Mouse (Mus musculus) C2C12 (cell line): ENCODE data around the gene Luzp1. TPM values are rescaled to one million over a fixed set of nuclear protein-coding genes. Genes with fewer than 3 reads are reported as not detected.
A peak's percentile ranks its signal among the peaks of the same experiment; 100 is the strongest.

Experiments used
- H3K27me3 ChIP-seq: one replicate; pipeline ENCODE4 v1.6.1; 2011; ENCODE audit not compliant: control insufficient read depth, insufficient read depth, insufficient read length
- H3K36me3 ChIP-seq: one replicate; pipeline ENCODE4 v1.6.1; 2011; ENCODE audit not compliant: control insufficient read depth, insufficient read depth
- H3K4me3 ChIP-seq: one replicate; pipeline ENCODE4 v1.5.1; 2011; ENCODE audit warnings: mild to moderate bottlenecking, control low read depth; ENCODE audit not compliant: poor library complexity, insufficient read depth, severe bottlenecking
- H3K79me2 ChIP-seq: one replicate; pipeline ENCODE4 v1.6.1; 2011; ENCODE audit not compliant: control insufficient read depth, insufficient read depth
- H3K79me3 ChIP-seq: one replicate; pipeline ENCODE4 v1.6.1; 2011; ENCODE audit warnings: low read depth, control low read depth
- H3ac ChIP-seq: one replicate; pipeline ENCODE3; 2011; ENCODE audit warnings: low read depth; ENCODE audit not compliant: control insufficient read depth, insufficient read length
- CEBPB ChIP-seq: IDR thresholded peaks from one replicate; pipeline ENCODE4 v1.6.1; 2011; ENCODE audit warnings: low read depth, mild to moderate bottlenecking, control low read depth, moderate library complexity
- CTCF ChIP-seq: IDR thresholded peaks from one replicate; pipeline ENCODE4 v1.5.1; 2011; ENCODE audit not compliant: control insufficient read depth, insufficient read depth, insufficient read length
- FOSL1 ChIP-seq: IDR thresholded peaks from one replicate; pipeline ENCODE4 v1.8.0; 2011; ENCODE audit warnings: mild to moderate bottlenecking, low read length; ENCODE audit not compliant: poor library complexity, insufficient read depth, severe bottlenecking
- MAX ChIP-seq: IDR thresholded peaks from one replicate; pipeline ENCODE4 v1.6.1; 2011; ENCODE audit warnings: mild to moderate bottlenecking, control low read depth
- MYOD1 ChIP-seq: IDR thresholded peaks from one replicate; pipeline ENCODE4 v1.6.1; 2011; ENCODE audit warnings: low read depth; ENCODE audit not compliant: control insufficient read depth, insufficient read length
- MYOG ChIP-seq: IDR thresholded peaks from one replicate; pipeline ENCODE4 v1.6.1; 2011; ENCODE audit not compliant: control insufficient read depth, insufficient read length; ENCODE audit errors: extremely low read depth
- USF1 ChIP-seq: IDR thresholded peaks from one replicate; pipeline ENCODE4 v1.6.1; 2011; ENCODE audit warnings: low read depth, mild to moderate bottlenecking, control low read depth, moderate library complexity
- polyA plus RNA-seq: library from polyadenylated mRNA; unstranded; fragments of >200 nt; fragmentation: generic; extraction: Trizol; gene quantifications from one replicate; pipeline ENCODE4 v1.2.1, GENCODE M21; 2012; ENCODE audit warnings: missing spikeins

Gene Luzp1
- polyA plus RNA-seq, 1 experiment: 16.1 TPM

GRCm38 (mm10) chr4:136559690-136560089 is 90.1 kb downstream of the Luzp1 start:
- H3ac ChIP-seq: no peak overlapping the region
- no peaks in the 10 kb centered on the region for H3K27me3 ChIP-seq
- no peak overlapping the region for H3K4me3 ChIP-seq
- H3K36me3 ChIP-seq: peaks cover 71% of the 10 kb centered on the region
- H3K79me2 ChIP-seq: peaks cover 36% of the 10 kb centered on the region
- TF ChIP-seq FOSL1 (no peak), MAX (no peak), USF1 (no peak)
- H3K79me3 ChIP-seq: peaks cover 14% of the 10 kb centered on the region

GRCm38 (mm10) chr4:136560270-136560991 is 90.9 kb downstream of the Luzp1 start:
- Histone ChIP-seq H3K36me3 (peaks cover 68% of the 10 kb centered on the region), H3K4me3 (no peak overlapping the region), H3K79me3 (peaks cover 14% of the 10 kb centered on the region), H3ac (no peak overlapping the region), H3K27me3 (no peaks in the 10 kb centered on the region), H3K79me2 (peaks cover 43% of the 10 kb centered on the region)
- no peak for TF ChIP-seq MYOG
- no peak for TF ChIP-seq USF1
- no peak for TF ChIP-seq MAX
- no peak for TF ChIP-seq CTCF
- no peak for TF ChIP-seq MYOD1

- peaks cover 22% of the 10 kb centered on the region for H3K79me3 ChIP-seq
- no peak overlapping the region for H3K4me3 ChIP-seq
- no peak for TF ChIP-seq MAX
- no peak for TF ChIP-seq MYOG
- TF ChIP-seq MYOD1: no peak
- no peak for TF ChIP-seq USF1
- no peak for TF ChIP-seq FOSL1
- no peak for TF ChIP-seq CTCF
- TF ChIP-seq CEBPB: no peak
- peaks cover 69% of the 10 kb centered on the region for H3K36me3 ChIP-seq
- H3ac ChIP-seq: no peak overlapping the region
- H3K27me3 ChIP-seq: no peaks in the 10 kb centered on the region
- H3K79me2 ChIP-seq: peaks cover 60% of the 10 kb centered on the region
These were observed 93.2 kb downstream of the Luzp1 start for GRCm38 (mm10) chr4:136562755-136563154.

- peaks cover 67% of the 10 kb centered on the region for H3K79me2 ChIP-seq
- H3K4me3 ChIP-seq: no peak overlapping the region
- no peak overlapping the region for H3ac ChIP-seq
- peaks cover 26% of the 10 kb centered on the region for H3K79me3 ChIP-seq
- H3K36me3 ChIP-seq: peaks cover 75% of the 10 kb centered on the region
- TF ChIP-seq MAX (no peak), CTCF (no peak), CEBPB (no peak), FOSL1 (no peak), USF1 (no peak), MYOD1 (no peak), MYOG (no peak)
- no peaks in the 10 kb centered on the region for H3K27me3 ChIP-seq
These were observed 99.1 kb downstream of the Luzp1 start for GRCm38 (mm10) chr4:136568629-136569028.

- H3K36me3 ChIP-seq: peaks cover 77% of the 10 kb centered on the region
- peaks cover 33% of the 10 kb centered on the region for H3K79me3 ChIP-seq
- TF ChIP-seq FOSL1 (peak; percentile 75), CEBPB (no peak), USF1 (no peak)
These were observed 100.4 kb downstream of the Luzp1 start for GRCm38 (mm10) chr4:136569998-136570397.

GRCm38 (mm10) chr4:136581885-136582284 is 112.3 kb downstream of the Luzp1 start:
- Histone ChIP-seq H3K79me2 (peaks cover 98% of the 10 kb centered on the region), H3ac (no peak overlapping the region), H3K79me3 (peaks cover 82% of the 10 kb centered on the region), H3K27me3 (no peaks in the 10 kb centered on the region), H3K36me3 (peaks cover under 1% of the 10 kb centered on the region), H3K4me3 (no peak overlapping the region)
- no peak for TF ChIP-seq MYOG
- TF ChIP-seq FOSL1: no peak

More at GRCm38 (mm10) chr4:136569998-136570397, 100.4 kb downstream of the Luzp1 start:
- H3ac ChIP-seq: no peak overlapping the region
- no peak overlapping the region for H3K4me3 ChIP-seq
- no peaks in the 10 kb centered on the region for H3K27me3 ChIP-seq
- peaks cover 69% of the 10 kb centered on the region for H3K79me2 ChIP-seq
